Mouse (Mus musculus): Measurements from ENCODE around the gene Add3.

Add3 gene

DNA sequence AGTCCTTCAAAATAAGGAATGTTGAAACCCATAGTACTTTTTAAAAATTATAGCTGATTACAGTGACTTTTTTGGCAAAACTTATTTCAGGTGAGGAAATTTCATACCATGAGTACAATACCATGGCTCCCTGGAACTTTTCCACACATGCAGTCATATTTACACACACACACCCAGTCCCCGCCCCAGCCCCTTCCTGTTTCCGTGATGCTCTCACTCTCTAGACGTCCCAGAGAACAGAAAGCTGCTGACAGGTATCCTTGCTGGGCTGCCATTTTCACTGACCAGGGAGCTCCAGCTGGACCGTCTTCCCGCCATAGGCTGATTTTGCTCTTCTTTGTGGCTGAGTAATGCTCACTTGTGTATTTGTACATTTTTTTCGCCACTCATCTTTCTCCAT is 101.6 kb downstream of the Add3 start:
- DNase-seq (ENCODE audit: low spot score): no peak

DNA sequence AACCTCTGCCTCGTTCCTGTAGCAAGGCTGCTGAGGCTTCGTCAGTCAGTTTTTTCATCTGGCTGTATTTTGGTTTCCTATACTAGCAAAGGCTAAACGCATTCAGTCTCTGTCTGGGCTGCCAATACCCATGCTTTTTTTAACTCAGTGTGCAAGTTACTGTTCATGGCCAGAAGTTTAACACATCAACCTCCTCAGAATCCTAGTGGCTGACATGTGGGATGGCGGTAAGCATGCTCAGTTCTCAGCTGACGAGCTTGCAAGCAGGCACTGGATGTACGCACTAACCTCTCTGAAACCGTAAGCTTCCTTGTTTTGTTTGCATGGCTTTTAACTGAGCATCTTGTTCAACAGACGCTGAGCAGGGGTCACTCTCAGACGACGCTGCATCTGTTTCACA is 103.7 kb downstream of the Add3 start:
- no peak for DNase-seq (ENCODE audit: low spot score)

DNA sequence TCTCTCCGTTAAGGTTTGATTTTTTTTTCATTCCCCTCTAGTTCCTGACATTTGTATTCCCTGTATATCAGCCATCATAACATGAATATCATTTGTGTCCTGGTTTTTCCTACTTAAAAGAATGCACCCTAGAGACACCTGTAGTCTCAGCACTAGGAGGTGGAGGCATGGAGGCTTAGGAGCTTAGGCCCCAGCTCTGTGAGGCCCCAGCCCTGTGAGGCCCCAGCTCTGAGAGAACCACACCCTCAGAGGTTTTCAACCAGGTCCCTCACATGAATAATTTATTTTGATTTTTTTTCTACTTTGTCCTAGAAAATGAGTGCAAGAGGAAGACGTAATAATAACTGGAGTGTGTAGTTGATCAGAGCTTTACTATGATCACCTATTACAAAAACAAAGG is 107.3 kb downstream of the Add3 start:
- no peak for DNase-seq (ENCODE audit: low spot score)

DNA sequence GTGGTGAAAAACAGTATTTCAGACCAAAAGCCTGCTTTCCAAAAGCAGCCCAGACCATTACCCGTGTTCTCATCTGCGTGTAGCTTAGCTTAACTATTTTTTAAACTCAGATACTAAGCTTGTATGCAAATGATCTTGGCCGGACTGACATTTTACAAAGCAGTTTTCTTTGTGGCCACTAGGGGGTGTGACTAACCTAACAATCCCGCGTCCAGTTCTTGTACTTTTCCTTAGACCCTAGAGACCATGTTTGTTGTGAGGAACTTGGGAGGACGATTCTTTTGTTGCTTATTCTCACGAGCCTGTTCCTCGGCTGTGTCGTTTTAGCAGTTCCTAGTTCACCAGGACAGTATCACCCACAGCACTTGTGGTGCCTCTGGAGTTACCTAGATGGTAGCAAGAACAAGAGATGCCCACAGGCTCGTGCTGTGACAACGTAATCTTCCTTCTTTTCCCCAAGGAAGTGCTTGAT is 107.8 kb downstream of the Add3 start:
- peak; percentile 55 for DNase-seq (ENCODE audit: low spot score)

DNA sequence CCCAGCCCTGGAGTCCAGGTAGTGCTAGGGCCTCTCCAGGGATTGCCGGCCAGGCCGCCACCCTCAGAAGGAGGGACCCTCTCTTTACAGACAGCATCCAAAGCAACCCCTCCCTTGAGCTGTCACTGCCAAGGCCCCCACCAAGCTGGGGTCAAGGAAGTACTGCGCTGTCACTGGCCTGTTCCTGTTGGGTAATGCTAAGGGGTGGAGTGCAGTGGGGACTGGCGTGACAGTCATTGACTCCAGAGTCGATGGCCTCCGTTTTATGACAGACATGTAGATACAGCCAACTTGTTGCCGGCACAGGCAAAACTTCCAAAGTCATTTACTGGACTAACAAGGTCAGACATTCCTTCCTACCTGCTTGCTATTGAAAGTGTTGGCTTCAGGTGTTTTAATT is 110.8 kb downstream of the Add3 start:
- DNase-seq (ENCODE audit: low spot score): no peak

DNA sequence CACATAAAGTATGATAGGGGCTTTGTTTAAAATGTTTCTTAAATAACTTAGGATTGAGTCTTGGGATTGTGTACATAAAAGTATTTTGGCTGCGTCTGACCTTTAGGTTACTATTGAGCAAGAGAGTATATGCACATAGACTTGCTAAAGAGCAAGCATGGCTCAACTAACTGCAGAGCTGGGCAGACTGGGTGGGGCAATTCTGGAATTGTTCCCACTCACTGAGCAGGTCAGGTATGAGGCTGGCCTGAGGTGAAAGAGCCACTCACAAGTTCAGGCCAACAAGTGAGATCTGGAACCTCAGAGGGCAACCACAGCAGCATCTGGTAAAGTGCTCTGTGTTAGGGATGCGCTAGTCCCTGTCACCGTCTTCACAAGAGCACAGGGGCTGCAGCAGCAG is 111.4 kb downstream of the Add3 start:
- DNase-seq (ENCODE audit: low spot score): no peak

DNA sequence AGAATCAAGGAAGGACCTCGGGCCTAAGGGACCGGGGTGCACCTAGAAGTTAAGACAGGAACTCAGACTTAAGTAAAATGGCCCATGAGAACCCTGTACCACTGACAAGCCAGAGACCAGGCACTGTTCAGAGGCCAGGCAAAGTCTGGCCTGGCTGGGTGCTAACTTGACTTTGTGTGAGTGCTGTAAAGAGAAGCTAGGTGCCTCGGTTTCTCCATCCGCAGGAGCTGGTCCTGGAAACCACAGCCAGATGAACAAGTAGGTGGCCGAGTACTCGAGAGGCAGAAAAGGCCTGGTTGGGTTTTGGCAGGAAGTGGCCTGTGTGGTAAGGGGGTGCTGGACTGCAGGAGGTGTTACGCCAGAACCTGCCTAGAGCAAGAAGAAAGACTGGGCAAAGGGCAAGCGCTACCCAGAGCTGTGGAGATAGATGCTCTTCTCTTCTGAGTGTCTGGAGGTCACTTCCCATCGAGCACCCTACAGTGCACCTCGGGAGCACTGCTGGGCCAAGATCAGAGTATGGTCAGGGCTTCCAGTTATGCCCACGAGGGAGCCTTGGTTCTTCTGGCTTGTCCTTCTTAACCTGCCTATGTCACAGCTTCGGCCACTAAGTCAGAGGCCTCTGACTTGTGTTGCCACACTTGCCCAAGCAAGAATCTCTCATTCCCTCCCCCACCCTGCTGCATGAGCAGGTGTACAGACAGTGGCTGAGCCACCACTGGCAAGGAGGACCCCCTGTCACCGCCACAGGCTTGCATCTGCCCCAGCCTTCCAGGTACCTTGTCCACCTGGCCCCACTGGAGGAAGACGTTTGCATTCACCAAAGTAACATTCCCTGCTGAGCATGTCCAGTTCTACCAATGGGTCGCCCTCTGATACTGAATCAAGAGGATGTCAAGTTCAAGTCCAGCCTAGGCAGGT is 112.1 kb downstream of the Add3 start:
- DNase-seq (ENCODE audit: low spot score): no peak

DNA sequence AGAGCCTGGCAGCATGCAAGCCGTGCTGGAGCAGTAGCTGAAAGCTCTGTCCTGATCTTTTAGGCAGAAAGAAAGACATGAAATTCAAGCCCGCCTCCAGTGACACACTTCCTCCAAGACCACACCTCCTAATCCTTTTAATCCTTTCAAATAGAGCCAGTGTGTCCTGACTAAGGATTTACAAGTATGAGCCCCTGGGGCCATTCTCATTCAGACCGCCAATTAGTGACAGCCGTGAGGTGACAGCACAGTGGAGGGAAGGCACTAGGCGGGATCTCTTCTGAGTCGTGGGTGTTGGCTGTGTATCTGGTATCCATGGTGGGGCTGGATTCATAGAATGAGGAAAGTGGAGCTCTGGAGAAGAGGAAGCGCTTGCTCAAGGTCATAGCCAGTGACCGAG is 116.1 kb downstream of the Add3 start:
- DNase-seq (ENCODE audit: low spot score): no peak

DNA sequence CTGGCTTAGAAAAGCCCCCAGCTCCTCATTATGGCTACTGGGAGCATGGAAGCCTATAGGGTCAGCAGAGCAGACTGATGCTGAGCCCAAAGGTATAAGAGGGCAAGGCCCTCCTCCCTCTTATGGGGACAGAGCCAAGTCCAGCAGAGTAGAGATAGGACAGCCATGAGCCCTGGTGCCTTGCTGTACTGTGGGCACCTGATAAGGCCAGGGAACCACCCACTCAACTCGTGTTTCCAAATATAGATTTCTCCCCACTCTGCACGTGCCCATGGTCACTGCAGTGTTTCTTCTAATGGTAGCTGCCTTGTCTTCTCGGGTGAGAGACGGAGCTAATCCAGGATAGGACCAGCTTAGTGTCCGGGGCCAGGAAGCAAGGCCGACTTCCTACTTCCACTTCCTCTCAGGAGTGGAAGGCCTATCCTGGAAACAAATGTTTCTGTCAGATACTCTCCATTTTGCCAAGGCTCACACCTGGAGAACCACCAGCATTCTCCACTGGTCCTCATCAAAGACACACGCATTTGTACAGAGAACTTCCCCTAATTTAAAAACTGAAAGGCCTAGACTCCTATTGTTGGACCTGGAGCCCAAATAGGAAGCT is 116.8 kb downstream of the Add3 start:
- no peak for DNase-seq (ENCODE audit: low spot score)

DNA sequence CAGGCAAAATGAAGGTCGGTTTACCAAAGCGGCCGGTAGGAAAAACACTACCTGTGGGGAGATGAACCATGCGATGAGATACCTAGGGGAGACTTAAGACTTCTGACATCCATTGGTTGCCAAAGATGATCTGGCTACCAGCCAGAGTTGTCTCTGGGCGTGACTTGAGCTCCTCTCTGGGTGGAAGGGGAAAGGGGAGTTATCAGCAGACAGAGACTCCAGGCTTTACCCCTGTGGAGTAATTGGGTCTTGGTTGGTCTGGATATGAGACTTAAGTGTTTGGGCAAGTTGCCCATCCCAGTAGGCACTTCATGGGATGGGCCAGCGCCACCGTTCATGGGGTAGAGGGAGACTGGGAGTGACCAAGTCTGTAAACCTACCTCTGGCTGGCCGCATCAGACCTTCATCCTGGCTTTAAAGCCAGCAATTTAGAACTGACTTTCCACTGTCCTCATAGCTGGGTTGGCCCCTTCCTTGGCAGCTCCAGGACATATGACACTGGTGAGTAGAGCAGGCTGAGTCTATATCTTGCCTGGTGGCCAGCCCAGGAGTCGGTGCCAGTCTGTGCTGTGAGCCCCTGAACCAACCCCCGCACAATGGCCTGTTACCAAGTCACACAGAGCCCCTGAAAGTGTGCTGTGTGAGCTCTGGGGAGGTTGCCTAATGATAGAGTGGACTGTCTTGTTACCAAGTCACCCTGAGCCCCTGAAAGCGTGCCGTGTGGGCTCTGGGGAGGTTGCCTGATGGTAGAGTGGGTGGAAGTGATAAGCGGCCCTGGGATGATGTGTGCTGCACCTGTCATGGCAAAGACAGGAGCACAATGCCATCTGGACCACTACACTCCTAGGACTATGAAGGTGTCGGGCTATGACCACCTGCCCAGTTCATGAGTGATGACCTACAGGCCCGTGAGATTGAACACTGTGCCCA is 117.7 kb downstream of the Add3 start:
- DNase-seq (ENCODE audit: low spot score): no peak

DNA sequence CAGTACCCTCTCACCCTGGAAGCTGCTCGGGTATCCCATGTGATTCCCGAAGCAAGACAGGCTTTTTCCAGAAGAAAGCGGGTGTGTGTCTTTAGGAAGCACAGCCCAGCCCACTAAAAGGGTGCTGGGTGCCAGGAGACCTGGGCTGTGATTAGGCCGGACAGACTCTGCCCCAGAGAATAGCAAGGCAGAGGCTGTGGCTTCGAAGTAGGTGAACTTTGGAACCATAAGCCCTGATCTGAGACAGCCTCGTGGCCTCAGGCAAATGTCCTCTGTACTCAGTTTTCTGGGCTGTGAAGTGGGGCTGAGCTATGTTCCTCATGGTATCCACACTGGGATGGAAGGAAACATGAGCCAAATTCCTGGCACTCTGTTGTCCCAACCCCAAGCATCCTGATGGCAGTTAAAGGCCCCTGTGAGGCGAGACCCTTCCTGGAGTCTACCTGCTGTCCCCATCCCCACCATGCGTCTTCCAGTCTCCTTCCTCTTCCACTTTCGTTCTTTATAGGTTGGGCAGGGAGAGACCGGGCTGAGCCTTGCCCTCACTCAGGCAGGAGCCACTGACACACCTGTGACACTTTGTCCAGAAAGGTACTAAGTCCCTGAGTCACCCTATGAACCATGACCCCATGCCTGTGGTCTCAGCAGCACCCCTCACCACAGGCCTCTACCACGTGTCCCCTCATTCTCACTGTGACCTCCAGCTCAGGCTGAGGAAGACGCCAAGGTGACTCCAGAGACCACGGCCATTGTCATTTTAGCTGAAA is 118.7 kb downstream of the Add3 start:
- DNase-seq (ENCODE audit: low spot score): no peak

DNA sequence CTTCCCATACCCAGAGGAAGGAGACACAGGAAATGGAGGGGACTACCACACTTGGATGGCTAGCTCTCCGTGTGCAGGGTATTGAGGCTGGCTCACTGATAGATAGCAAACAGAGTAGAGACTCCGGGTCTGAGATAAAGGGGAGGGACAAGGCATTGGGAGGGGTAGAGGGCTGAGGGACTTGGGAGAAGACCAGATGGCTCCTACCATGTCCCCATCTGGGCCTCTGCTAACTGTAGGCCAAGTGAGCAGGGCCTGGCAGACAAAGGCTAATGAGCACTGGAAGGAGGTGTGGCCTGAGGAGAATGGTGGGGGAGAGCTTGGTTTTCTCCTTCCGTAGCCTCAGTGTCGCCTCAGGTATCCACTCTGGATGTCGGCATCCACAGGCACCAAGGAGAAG is 119.3 kb downstream of the Add3 start:
- DNase-seq (ENCODE audit: low spot score): no peak

DNA sequence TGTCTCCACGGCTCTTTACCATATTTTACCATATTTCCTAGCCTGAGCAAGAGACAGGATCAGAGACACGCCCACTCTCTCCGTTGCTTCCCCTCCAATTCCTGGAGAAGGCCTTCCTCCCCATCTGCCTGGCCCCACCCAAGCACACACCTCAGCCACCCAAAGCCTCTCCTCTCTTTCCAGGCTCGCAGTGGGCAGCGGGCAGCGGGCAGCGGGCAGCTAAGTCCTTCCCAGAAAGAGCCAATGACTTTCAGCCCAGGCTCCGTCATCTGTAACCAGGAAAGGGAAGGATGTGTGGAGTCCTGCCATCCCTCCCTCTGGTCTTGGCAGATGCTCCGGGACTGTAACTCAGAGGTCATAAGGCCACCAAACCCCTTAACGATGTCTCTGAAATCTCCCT is 120.0 kb downstream of the Add3 start:
- DNase-seq (ENCODE audit: low spot score): no peak

DNA sequence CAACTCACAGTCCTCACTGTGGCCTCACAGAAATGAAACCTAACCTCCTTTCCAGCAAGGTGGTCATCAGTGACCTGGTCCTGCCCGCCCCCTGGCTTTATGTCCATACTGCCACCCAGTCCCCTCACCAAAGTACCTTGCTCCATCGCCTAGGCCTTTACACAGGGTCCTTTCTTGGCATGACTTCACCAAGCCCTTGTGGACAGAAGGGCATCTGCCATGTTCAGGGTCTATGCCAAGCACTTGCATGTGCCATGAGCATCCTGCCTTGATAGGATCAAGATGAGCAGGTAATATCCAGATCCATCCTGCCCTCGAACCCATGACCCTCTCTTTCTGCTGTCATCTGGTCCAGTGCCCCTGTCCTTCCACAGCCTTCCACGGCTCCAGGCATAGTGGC is 120.6 kb downstream of the Add3 start:
- DNase-seq (ENCODE audit: low spot score): no peak

DNA sequence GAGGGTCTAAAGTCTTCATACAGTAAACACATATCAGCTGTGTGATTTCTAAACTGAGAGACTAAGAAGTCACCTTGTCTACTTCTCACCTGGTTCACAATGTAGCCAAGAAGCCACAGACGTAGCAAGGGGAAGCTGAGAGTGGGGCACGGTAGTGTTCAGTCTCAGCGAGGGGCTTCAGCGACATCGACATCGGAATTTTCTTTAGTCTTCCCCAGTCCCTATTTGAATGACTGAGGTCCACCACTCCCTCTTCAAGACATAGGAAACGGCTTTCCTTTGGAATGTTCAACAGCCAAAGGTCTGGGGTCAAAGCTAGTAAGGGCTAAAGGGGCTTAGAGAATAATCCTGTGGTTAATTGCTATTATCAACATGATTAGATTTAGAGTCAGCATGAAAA is 121.8 kb downstream of the Add3 start:
- DNase-seq (ENCODE audit: low spot score): no peak

DNA sequence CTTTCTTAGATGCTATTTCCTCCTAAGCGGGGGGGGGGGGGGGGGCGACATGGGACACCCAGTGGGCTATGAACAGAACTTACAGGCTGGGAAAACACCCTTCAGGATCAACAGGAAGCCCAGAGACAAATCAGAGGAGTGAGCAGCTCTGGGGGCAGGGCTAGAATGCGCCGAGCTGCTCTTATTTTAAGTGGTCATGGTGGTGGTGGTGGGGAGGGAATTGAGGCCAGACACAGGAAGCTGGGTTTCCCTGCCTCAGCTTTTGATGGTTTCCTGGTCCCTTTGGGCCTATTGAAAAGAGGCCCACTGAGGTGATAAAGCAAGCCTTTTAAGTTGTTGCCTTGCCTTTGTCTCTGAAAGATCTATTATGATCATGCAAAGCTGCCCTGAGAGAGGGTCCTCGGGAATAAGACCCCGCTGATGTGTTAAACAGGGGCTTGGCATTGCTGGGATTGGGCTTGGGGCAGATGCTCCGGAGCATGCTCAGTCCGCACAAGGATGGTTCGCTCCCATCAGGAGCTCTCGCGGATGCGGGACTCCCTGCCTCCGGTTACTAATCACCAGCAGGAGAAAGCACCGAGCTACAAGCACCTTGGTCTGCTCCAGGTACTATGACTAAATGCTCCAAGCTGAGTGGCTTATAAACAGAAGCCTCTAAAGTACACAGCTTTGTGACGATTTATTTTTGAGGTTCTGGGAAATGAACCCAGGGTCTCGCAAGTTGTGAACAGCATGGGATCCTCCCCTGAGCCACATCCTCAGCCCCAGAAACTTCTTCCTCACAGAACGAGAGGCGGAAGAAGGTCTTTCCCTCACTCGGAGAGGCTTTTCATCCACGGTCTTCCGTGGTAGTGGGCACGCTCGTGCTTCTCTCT is 123.9 kb downstream of the Add3 start:
- no peak for DNase-seq (ENCODE audit: low spot score)

DNA sequence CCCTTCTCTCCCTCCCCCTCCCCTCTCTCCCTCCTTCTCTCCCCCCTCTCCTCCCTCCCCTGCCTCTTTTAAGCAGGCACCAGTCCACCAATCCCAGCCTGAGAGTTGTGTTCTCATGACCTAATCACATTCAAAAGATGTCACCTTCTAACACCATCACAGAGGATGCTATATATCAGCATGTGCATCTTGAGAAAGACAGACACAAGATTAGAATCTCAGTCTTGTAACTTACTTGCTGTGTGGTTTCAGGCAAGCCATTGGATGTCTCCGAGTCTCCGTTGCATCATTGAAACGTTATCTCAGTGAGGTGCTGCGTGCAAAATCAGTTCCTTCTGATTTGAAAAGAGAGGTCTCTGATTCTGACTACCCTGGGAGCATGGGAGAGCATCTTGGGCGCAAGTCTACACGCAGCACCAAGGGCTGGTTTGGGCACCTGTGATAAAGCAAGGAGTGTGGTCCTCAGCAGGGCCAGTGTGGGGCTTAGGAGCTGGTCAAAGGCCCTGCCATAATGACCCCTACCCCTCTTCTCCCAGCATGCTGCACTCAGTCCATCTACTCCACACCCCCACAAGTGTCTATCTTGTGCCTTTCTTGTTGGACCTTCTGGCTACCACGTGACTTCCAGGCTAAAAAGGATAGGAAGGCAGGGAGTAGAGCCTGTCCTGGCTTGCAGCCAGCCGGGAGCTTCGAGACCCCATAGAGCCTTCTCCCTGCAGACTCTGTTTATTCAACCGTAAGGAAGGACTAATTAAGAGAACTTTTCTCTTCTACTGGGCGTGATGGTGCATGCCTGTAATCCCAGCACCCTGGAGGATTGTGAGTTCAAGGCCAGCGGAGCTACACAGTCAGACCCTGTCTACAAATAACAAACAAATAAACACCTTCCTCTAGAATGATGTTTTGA is 124.8 kb downstream of the Add3 start:
- no peak for DNase-seq (ENCODE audit: low spot score)

DNA sequence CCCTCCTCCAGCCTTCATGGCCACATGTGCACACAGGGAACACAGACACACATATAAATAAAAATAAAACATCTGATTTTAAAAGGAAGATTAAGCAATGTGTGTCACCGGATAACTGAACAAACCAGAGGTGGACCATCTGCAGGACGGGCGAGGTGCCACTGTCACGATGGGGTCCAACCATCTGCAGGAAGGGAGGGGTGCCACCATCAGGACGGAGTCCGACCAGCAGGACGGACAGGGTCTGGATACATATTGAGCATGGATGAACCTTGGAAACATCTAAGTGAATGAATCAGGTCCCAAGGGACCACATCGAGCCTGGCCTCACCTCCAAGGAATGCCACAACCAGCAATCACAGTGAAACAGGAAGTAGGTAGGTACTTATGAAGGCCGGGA is 127.1 kb downstream of the Add3 start:
- no peak for DNase-seq (ENCODE audit: low spot score)

DNA sequence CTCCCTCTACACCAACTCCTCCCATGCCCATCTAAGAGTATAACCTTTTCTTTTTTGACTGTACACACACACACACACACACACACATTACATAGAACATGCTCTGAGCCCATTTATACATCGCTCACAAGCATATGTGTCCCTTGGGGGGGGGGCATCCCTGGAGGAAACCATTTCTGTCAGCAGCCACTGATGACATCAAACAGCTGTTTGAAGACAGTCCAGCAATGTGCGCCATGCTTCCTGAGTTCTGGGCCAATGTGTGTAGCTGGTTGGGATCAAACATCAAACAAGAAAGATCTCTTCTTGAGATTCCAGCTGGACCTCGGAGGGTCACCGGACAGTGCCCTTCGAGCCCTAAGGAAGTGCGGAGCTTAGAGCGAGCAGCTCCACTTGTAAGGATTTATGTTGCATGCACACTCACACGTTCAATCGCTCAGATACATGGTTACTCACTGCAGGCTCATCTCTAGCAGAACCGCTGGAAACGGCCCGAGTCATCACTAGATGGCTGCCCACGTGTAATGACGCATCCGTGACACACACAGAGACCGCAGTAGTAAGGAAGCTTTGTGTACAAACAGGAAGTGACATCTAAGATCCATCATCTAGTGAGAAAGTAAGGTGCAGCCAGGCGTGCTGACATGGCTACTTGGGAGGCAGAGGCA is 132.9 kb downstream of the Add3 start:
- DNase-seq (ENCODE audit: low spot score): no peak

All from ovary, postnatal 14 days (tissue).